Mouse (Mus musculus) heart, embryonic 15.5 days (tissue): ENCODE measurements around the gene Ppp1r9b. TPM values are rescaled to one million over a fixed set of nuclear protein-coding genes. Genes with fewer than 3 reads are reported as not detected.

ENCODE experiments used
- ATAC-seq: fragments of 200-750 bp; cut with Nextera tagmentation; replicated peaks from 2 replicates; pipeline ENCODE4 v1.8.0; 2017; ENCODE audit warnings: low read depth, moderate TSS enrichment; ENCODE audit not compliant: insufficient number of reproducible peaks, insufficient read depth, low FRiP score
- H3K27ac ChIP-seq: fragments of 300-500 bp; sonication (generic); 2 replicates; pipeline ENCODE4 v1.5.1; 2015; ENCODE audit warnings: mild to moderate bottlenecking, inconsistent platforms
- H3K27me3 ChIP-seq: fragments of 300-500 bp; sonication (generic); 2 replicates; pipeline ENCODE4 v1.6.1; 2015; ENCODE audit warnings: inconsistent platforms
- H3K36me3 ChIP-seq: fragments of 300-500 bp; sonication (generic); 2 replicates; pipeline ENCODE4 v1.6.1; 2015; ENCODE audit warnings: mild to moderate bottlenecking, inconsistent platforms
- H3K4me1 ChIP-seq: fragments of 300-500 bp; sonication (generic); replicated peaks from 2 replicates; pipeline ENCODE4 v1.6.1; 2015; ENCODE audit warnings: inconsistent platforms
- H3K4me2 ChIP-seq: fragments of 300-500 bp; sonication (generic); 2 replicates; pipeline ENCODE4 v1.6.1; 2015; ENCODE audit warnings: inconsistent platforms, mild to moderate bottlenecking, moderate library complexity
- H3K4me3 ChIP-seq: fragments of 300-500 bp; sonication (generic); 2 replicates; pipeline ENCODE4 v1.5.1; 2015; ENCODE audit warnings: mild to moderate bottlenecking, inconsistent platforms
- H3K9ac ChIP-seq: fragments of 300-500 bp; sonication (generic); 2 replicates; pipeline ENCODE4 v1.6.1; 2015; ENCODE audit warnings: mild to moderate bottlenecking, inconsistent platforms
- H3K9me3 ChIP-seq: fragments of 300-500 bp; sonication (generic); replicated peaks from 2 replicates; pipeline ENCODE4 v1.6.1; 2016; ENCODE audit warnings: inconsistent platforms
- WGBS: fragments of 180-500 bp; shearing (Covaris S2); methylation state at CpG from one replicate; pipeline ENCODE4 v1.1.7; 2015; ENCODE audit warnings: mixed read lengths; 5-methylcytosine and 5-hydroxymethylcytosine counted together
- polyA plus RNA-seq: library from polyadenylated mRNA; unstranded; fragments of >200 nt; fragmentation: Nextera tagmentation; extraction: Ambion mirVana; gene quantifications from 2 replicates; pipeline ENCODE4 v1.2.1, GENCODE M21; 2015

Ppp1r9b gene
- polyA plus RNA-seq, 1 experiment from 2014 or later: 5.0 TPM

GRCm38 (mm10) chr11:95038156-95038817 is 47.5 kb downstream of the Ppp1r9b start:
- Histone ChIP-seq H3K36me3 (peaks cover 31% of the 10 kb centered on the region), H3K27ac (no peak overlapping the region), H3K27me3 (no peaks in the 10 kb centered on the region), H3K4me2 (no peak overlapping the region), H3K9ac (no peak overlapping the region), H3K9me3 (no peaks in the 10 kb centered on the region), H3K4me3 (no peak overlapping the region), H3K4me1 (peaks cover 26% of the 10 kb centered on the region)
- no peak for ATAC-seq
- 78% methylated on average over 14 of the region's 14 CpGs for WGBS

- peak overlapping the region; percentile 91; the same call in 1 of the 2 replicates for H3K27ac ChIP-seq
- H3K4me3 ChIP-seq: no peak overlapping the region
- H3K27me3 ChIP-seq: no peaks in the 10 kb centered on the region
- no peaks in the 10 kb centered on the region for H3K9me3 ChIP-seq
- no peak for ATAC-seq
- H3K36me3 ChIP-seq: peaks cover 31% of the 10 kb centered on the region
- 78% methylated on average over 13 of the region's 13 CpGs for WGBS
- no peak overlapping the region for H3K4me2 ChIP-seq
- no peak overlapping the region for H3K9ac ChIP-seq
- peaks cover 19% of the 10 kb centered on the region for H3K4me1 ChIP-seq
Observed at GRCm38 (mm10) chr11:95038818-95039655, 48.2 kb downstream of the Ppp1r9b start.

- Histone ChIP-seq H3K27ac (peak overlapping the region; percentile 91), H3K9ac (peak overlapping the region; percentile 91), H3K4me3 (peak overlapping the region; percentile 94)
Observed at GRCm38 (mm10) chr11:95039766-95040165, 48.9 kb downstream of the Ppp1r9b start.

GRCm38 (mm10) chr11:95040491-95041138 is 49.8 kb downstream of the Ppp1r9b start:
- Histone ChIP-seq H3K4me1 (peaks cover 17% of the 10 kb centered on the region), H3K4me2 (peak overlapping the region; percentile 88), H3K27ac (peak overlapping the region; percentile 91), H3K27me3 (no peaks in the 10 kb centered on the region), H3K4me3 (peak overlapping the region; percentile 94), H3K9ac (peak overlapping the region; percentile 91), H3K9me3 (no peaks in the 10 kb centered on the region), H3K36me3 (peaks cover 35% of the 10 kb centered on the region)
- ATAC-seq: peak; percentile 77
- under 1% methylated on average over 20 of the region's 20 CpGs for WGBS

More at GRCm38 (mm10) chr11:95039766-95040165, 48.9 kb downstream of the Ppp1r9b start:
- peak overlapping the region; percentile 88 for H3K4me2 ChIP-seq
- no peak for ATAC-seq
- H3K27me3 ChIP-seq: no peaks in the 10 kb centered on the region
- H3K4me1 ChIP-seq: peaks cover 17% of the 10 kb centered on the region
- H3K9me3 ChIP-seq: no peaks in the 10 kb centered on the region
- peaks cover 35% of the 10 kb centered on the region for H3K36me3 ChIP-seq
- WGBS: 76% methylated on average over 4 of the region's 4 CpGs

- H3K4me3 ChIP-seq: peak within 1 kb of the TSS; percentile 94
- under 1% methylated on average over 41 of the region's 41 CpGs for WGBS
Observed at GRCm38 (mm10) chr11:95041139-95041609, 50.3 kb downstream of the Ppp1r9b start, which contains the start of gene Pdk2. Gene Pdk2, minus strand, starts transcription at chr11:95041354.

GRCm38 (mm10) chr11:95042096-95042495 is 51.3 kb downstream of the Ppp1r9b start:
- under 1% methylated on average over 11 of the region's 11 CpGs for WGBS
- H3K27me3 ChIP-seq: no peaks in the 10 kb centered on the region
- H3K9ac ChIP-seq: peak overlapping the region; percentile 47
- peaks cover 17% of the 10 kb centered on the region for H3K4me1 ChIP-seq
- ATAC-seq: no peak
- H3K27ac ChIP-seq: peak overlapping the region; percentile 67
- H3K36me3 ChIP-seq: peaks cover 23% of the 10 kb centered on the region
- H3K9me3 ChIP-seq: no peaks in the 10 kb centered on the region
- peak overlapping the region; percentile 88 for H3K4me2 ChIP-seq
- peak overlapping the region; percentile 94 for H3K4me3 ChIP-seq

More at GRCm38 (mm10) chr11:95041139-95041609, 50.3 kb downstream of the Ppp1r9b start, which contains the start of gene Pdk2:
- peak within 1 kb of the TSS; percentile 91 for H3K27ac ChIP-seq
- H3K4me2 ChIP-seq: peak within 1 kb of the TSS; percentile 88
- peaks cover 32% of the 10 kb centered on the region for H3K36me3 ChIP-seq
- H3K9ac ChIP-seq: peak within 1 kb of the TSS; percentile 91
- peaks cover 17% of the 10 kb centered on the region for H3K4me1 ChIP-seq
- no peaks in the 10 kb centered on the region for H3K27me3 ChIP-seq
- H3K9me3 ChIP-seq: no peaks in the 10 kb centered on the region
- peak; percentile 94 for ATAC-seq

GRCm38 (mm10) chr11:95043060-95043459 is 52.2 kb downstream of the Ppp1r9b start:
- no peaks in the 10 kb centered on the region for H3K9me3 ChIP-seq
- H3K27me3 ChIP-seq: no peaks in the 10 kb centered on the region
- H3K4me1 ChIP-seq: peaks cover 17% of the 10 kb centered on the region
- H3K27ac ChIP-seq: no peak overlapping the region
- no peak overlapping the region for H3K9ac ChIP-seq
- 81% methylated on average over 4 of the region's 4 CpGs for WGBS
- ATAC-seq: no peak
- H3K4me3 ChIP-seq: no peak overlapping the region
- H3K4me2 ChIP-seq: no peak overlapping the region
- H3K36me3 ChIP-seq: peaks cover 14% of the 10 kb centered on the region

GRCm38 (mm10) chr11:95043608-95044007 is 52.8 kb downstream of the Ppp1r9b start:
- ATAC-seq: no peak
- H3K36me3 ChIP-seq: peaks cover 10% of the 10 kb centered on the region
- H3K27ac ChIP-seq: no peak overlapping the region
- peaks cover 17% of the 10 kb centered on the region for H3K4me1 ChIP-seq
- no peaks in the 10 kb centered on the region for H3K9me3 ChIP-seq
- no peak overlapping the region for H3K4me2 ChIP-seq
- no peak overlapping the region for H3K4me3 ChIP-seq
- 46% methylated on average over 7 of the region's 7 CpGs for WGBS
- H3K9ac ChIP-seq: no peak overlapping the region
- no peaks in the 10 kb centered on the region for H3K27me3 ChIP-seq

GRCm38 (mm10) chr11:95044185-95044870 is 53.5 kb downstream of the Ppp1r9b start:
- Histone ChIP-seq H3K27ac (no peak overlapping the region), H3K36me3 (peaks cover 6% of the 10 kb centered on the region; the same call in 1 of the 2 replicates), H3K4me3 (no peak overlapping the region), H3K4me2 (no peak overlapping the region), H3K9ac (no peak overlapping the region), H3K4me1 (peaks cover 17% of the 10 kb centered on the region), H3K27me3 (no peaks in the 10 kb centered on the region), H3K9me3 (no peaks in the 10 kb centered on the region)
- whole genome bisulfite sequencing: 64% methylated on average over 12 of the region's 13 CpGs
- ATAC-seq: no peak

GRCm38 (mm10) chr11:95046980-95047680 is 56.3 kb downstream of the Ppp1r9b start:
- H3K4me1 ChIP-seq: no peaks in the 10 kb centered on the region
- H3K27ac ChIP-seq: no peak overlapping the region
- WGBS: 56% methylated on average over 9 of the region's 9 CpGs
- no peak overlapping the region for H3K9ac ChIP-seq
- H3K27me3 ChIP-seq: no peaks in the 10 kb centered on the region
- 0 out of 2 replicates have a peak, but pooled peaks have one; percentile 7 for ATAC-seq
- peaks cover 21% of the 10 kb centered on the region; the same call in 1 of the 2 replicates for H3K36me3 ChIP-seq
- H3K4me2 ChIP-seq: no peak overlapping the region
- no peaks in the 10 kb centered on the region for H3K9me3 ChIP-seq
- no peak overlapping the region for H3K4me3 ChIP-seq
